Comparison of ENCODE assay signal across 7 mouse cellular contexts in the genomic region with DNA sequence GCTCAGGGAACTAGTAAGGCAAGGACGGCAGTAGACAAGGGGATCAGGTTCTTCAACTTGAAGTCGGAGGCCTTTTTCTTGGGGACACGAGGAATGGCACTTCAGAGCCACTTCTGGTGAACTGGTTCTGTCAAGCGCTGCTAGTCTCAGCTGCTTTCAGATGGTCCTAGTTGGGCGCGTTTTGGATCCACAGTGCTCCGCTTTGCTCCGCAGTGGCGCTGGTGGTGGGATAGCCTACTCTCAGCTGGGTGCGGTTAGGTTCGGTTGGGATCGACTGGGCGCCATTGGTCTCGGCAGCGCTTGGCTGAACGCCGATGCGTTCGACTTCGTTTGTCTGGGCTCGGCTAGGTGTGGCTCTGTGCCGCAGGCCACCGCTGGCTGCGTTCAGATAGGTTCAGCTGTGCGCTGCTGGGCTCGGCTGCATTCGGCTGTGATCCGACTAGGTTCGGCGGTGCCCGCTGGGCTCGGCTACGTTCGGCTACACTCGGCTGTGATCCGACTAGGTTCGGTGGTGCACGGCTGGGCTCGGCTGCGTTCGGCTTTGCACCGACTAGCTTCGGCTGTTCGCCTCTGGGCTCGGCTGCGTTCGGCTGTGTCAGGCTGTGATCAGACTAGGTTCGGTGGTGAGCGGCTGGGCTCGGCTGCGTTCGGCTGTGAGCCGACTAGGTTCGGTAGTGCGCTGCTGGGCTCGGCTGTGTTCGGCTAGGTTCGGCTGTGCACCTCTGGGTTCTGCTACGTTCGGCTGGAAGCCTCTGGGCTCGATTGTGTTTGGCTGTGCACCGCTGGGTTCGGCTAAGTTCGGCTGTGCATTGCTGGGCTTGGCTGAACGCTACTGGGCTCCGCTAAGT. TPM values are rescaled to one million over a fixed set of nuclear protein-coding genes. Genes with fewer than 3 reads are reported as not detected.
A peak's percentile ranks its signal among the peaks of the same experiment; 100 is the strongest.
DNase-seq lines count a peak whose midpoint lies in the region; ATAC-seq and TF ChIP-seq lines count a peak whose summit lies in the region.

No protein-coding gene starts in this region.

- no peak for TF ChIP-seq CTCF in spleen, adult 2 months (IDR thresholded peaks at IDR 0.05; ENCODE audit: extremely low read depth, insufficient read depth, insufficient read length, insufficient replicate concordance)

- no peaks in the 10 kb centered on the region for H3K36me3 ChIP-seq in embryonic facial prominence, embryonic 11.5 days (replicated peaks; ENCODE audit: control insufficient read depth, insufficient read depth, low read depth, low read length)
- peaks cover 5% of the 10 kb centered on the region; the same call in 1 of the 2 replicates for H3K36me3 ChIP-seq in limb, embryonic 12.5 days
- H3K36me3 ChIP-seq in midbrain, embryonic 15.5 days (replicated peaks) = no peaks in the 10 kb centered on the region
- H3K36me3 ChIP-seq in spleen, adult 2 months (ENCODE audit: control insufficient read depth, insufficient read depth, low read length) = no peaks in the 10 kb centered on the region

- no peaks in the 10 kb centered on the region for H3K4me1 ChIP-seq in embryonic facial prominence, embryonic 11.5 days (ENCODE audit: control insufficient read depth, insufficient read depth, low read length)
- H3K4me1 ChIP-seq in limb, embryonic 12.5 days (replicated peaks) = 0 out of 2 replicates have a peak, but pooled peaks cover 4% of the 10 kb centered on the region
- H3K4me1 ChIP-seq in midbrain, embryonic 15.5 days = peaks cover 10% of the 10 kb centered on the region
- H3K4me1 ChIP-seq in spleen, adult 2 months (ENCODE audit: control insufficient read depth, insufficient read depth, insufficient read length) = peaks cover 3% of the 10 kb centered on the region; the same call in 1 of the 2 replicates

- H3K27ac ChIP-seq in embryonic facial prominence, embryonic 11.5 days (replicated peaks; ENCODE audit: low read depth, low read length) = peak overlapping the region; percentile 79
- H3K27ac ChIP-seq in limb, embryonic 12.5 days = peak overlapping the region; percentile 93
- H3K27ac ChIP-seq in midbrain, embryonic 15.5 days = peak overlapping the region; percentile 93
- peak overlapping the region; percentile 93 for H3K27ac ChIP-seq in spleen, adult 2 months (ENCODE audit: insufficient read depth, low read length)

- 17% methylated on average over 64 of the region's 66 CpGs for WGBS in embryonic facial prominence, embryonic 11.5 days
- 20% methylated on average over 66 of the region's 66 CpGs for WGBS in limb, embryonic 12.5 days
- 28% methylated on average over 66 of the region's 66 CpGs for WGBS in midbrain, embryonic 15.5 days
- WGBS in spleen, adult 2 months = 39% methylated on average over 66 of the region's 66 CpGs

- TF ChIP-seq POLR2A in spleen, adult 2 months (IDR thresholded peaks at IDR 0.05; ENCODE audit: low read depth, low read length) = no peak

- H3K27me3 ChIP-seq in embryonic facial prominence, embryonic 11.5 days (ENCODE audit: control insufficient read depth, insufficient read depth, low read length) = no peaks in the 10 kb centered on the region
- H3K27me3 ChIP-seq in limb, embryonic 12.5 days = peaks cover 9% of the 10 kb centered on the region
- H3K27me3 ChIP-seq in midbrain, embryonic 15.5 days (replicated peaks) = 0 out of 2 replicates have a peak, but pooled peaks cover 4% of the 10 kb centered on the region
- no peaks in the 10 kb centered on the region for H3K27me3 ChIP-seq in spleen, adult 2 months (ENCODE audit: control insufficient read depth, insufficient read depth, low read length)

- H3K9ac ChIP-seq in embryonic facial prominence, embryonic 11.5 days (replicated peaks; ENCODE audit: low read length) = peak overlapping the region; percentile 75
- peak overlapping the region; percentile 64 for H3K9ac ChIP-seq in limb, embryonic 12.5 days (replicated peaks)
- H3K9ac ChIP-seq in midbrain, embryonic 15.5 days = peak overlapping the region; percentile 57

- no peaks in the 10 kb centered on the region for H3K9me3 ChIP-seq in embryonic facial prominence, embryonic 11.5 days (replicated peaks; ENCODE audit: control insufficient read depth, low read length)
- H3K9me3 ChIP-seq in limb, embryonic 12.5 days = no peaks in the 10 kb centered on the region
- H3K9me3 ChIP-seq in midbrain, embryonic 15.5 days = no peaks in the 10 kb centered on the region

- H3K4me2 ChIP-seq in embryonic facial prominence, embryonic 11.5 days (ENCODE audit: low read depth, low read length) = peak overlapping the region; percentile 59
- peak overlapping the region; percentile 58 for H3K4me2 ChIP-seq in limb, embryonic 12.5 days
- H3K4me2 ChIP-seq in midbrain, embryonic 15.5 days = peak overlapping the region; percentile 55

- DNase-seq in adrenal gland, postnatal 14 days = peak; percentile 95
- DNase-seq in embryonic facial prominence, embryonic 11.5 days (ENCODE audit: low spot score) = peak; percentile 87
- peak; percentile 99 for DNase-seq in heart, adult 11 months
- peak; percentile 97 for DNase-seq in kidney, adult 18-20 months
- DNase-seq in spleen, adult 2 months (ENCODE audit: low read depth in 1 of 2, low spot score in 2 of 2) = peak; percentile 74 to 81

- peak; percentile 96 for ATAC-seq in embryonic facial prominence, embryonic 11.5 days (replicated peaks; ENCODE audit: insufficient number of reproducible peaks, low FRiP score, low TSS enrichment, low read depth)
- ATAC-seq in limb, embryonic 12.5 days (ENCODE audit: insufficient number of reproducible peaks, insufficient read depth, low FRiP score, low TSS enrichment, low read depth) = peak; percentile 93
- ATAC-seq in midbrain, embryonic 15.5 days (replicated peaks) = peak; percentile 97

- H3K4me3 ChIP-seq in embryonic facial prominence, embryonic 11.5 days (ENCODE audit: low read depth, low read length) = peak overlapping the region; percentile 57
- H3K4me3 ChIP-seq in limb, embryonic 12.5 days (replicated peaks) = peak overlapping the region; percentile 55
- peak overlapping the region; percentile 58 for H3K4me3 ChIP-seq in midbrain, embryonic 15.5 days
- H3K4me3 ChIP-seq in spleen, adult 2 months (ENCODE audit: extremely low read depth, insufficient read depth, insufficient read length) = peak overlapping the region; percentile 98

RNA-seq across cellular contexts. Expression of a gene that starts 0.8 kb away (rescaled TPM):
- total RNA-seq in adrenal gland, postnatal 14 days (2021) = 44.7 and 49.3 TPM in 2 replicates
- polyA plus RNA-seq in embryonic facial prominence, embryonic 11.5 days (2014; fragmentation: Nextera tagmentation; extraction: Ambion mirVana) = 16.6 TPM in 2 replicates
- polyA plus RNA-seq in limb, embryonic 12.5 days (2016; fragmentation: Nextera tagmentation; extraction: Ambion mirVana) = 16.8 and 16.9 TPM in 2 replicates
- polyA plus RNA-seq in midbrain, embryonic 15.5 days (2015; fragmentation: Nextera tagmentation; extraction: Ambion mirVana) = 17.7 and 17.9 TPM in 2 replicates
- 7.3 and 7.5 TPM in 2 replicates for polyA plus RNA-seq in spleen, adult 2 months (2012; rRNA removed)

RNA-seq across cellular contexts. Expression of a gene that starts 46.1 kb away (rescaled TPM):
- total RNA-seq in adrenal gland, postnatal 14 days (2021) = 26.9 and 30.3 TPM in 2 replicates
- polyA plus RNA-seq in embryonic facial prominence, embryonic 11.5 days (2014; fragmentation: Nextera tagmentation; extraction: Ambion mirVana) = 10.8 and 15.3 TPM in 2 replicates
- 18.5 TPM in 2 replicates for polyA plus RNA-seq in limb, embryonic 12.5 days (2016; fragmentation: Nextera tagmentation; extraction: Ambion mirVana)
- 40.1 and 46.6 TPM in 2 replicates for polyA plus RNA-seq in midbrain, embryonic 15.5 days (2015; fragmentation: Nextera tagmentation; extraction: Ambion mirVana)
- 0.68 and 1.5 TPM in 2 replicates for polyA plus RNA-seq in spleen, adult 2 months (2012; rRNA removed)

Comparison
In these comparisons a context has a peak if more than half of its experiments do, and no peak if none do; other contexts are left out.
1. Peak in every context shown above with its lines: DNase-seq, ATAC-seq, H3K4me3 ChIP-seq and H3K27ac ChIP-seq.